Mouse (Mus musculus) hindbrain, postnatal 0 days (tissue): Measurements from ENCODE around the gene Ugt1a9. TPM values are rescaled to one million over a fixed set of nuclear protein-coding genes. Genes with fewer than 3 reads are reported as not detected.
"Not testable (repeated sequence)": the region's sequence is repeated elsewhere in the genome, so short reads cannot be mapped to it uniquely, and the experiment has no call there.

Experiments
- ATAC-seq: fragments of 200-750 bp; cut with Nextera tagmentation; 2 replicates; pipeline ENCODE4 v1.8.0; 2017; ENCODE audit warnings: mild to moderate bottlenecking, moderate TSS enrichment, moderate library complexity
- DNase-seq: peaks from one replicate; pipeline ENCODE4 v3.0.0-alpha.2; 2015; ENCODE audit warnings: low spot score
- H3K27ac ChIP-seq: fragments of 300-500 bp; sonication (generic); 2 replicates; pipeline ENCODE4 v1.5.1; 2014; ENCODE audit warnings: mild to moderate bottlenecking
- H3K27me3 ChIP-seq: fragments of 300-500 bp; sonication (generic); 2 replicates; pipeline ENCODE4 v1.6.1; 2014; ENCODE audit warnings: low read length, mixed read lengths; ENCODE audit not compliant: insufficient read depth
- H3K36me3 ChIP-seq: fragments of 300-500 bp; sonication (generic); 2 replicates; pipeline ENCODE4 v1.6.1; 2014; ENCODE audit warnings: low read length, mixed read lengths; ENCODE audit not compliant: insufficient read depth
- H3K4me1 ChIP-seq: fragments of 300-500 bp; sonication (generic); 2 replicates; pipeline ENCODE4 v1.6.1; 2014; ENCODE audit warnings: antibody characterized with exemption, low read length, mixed read lengths; ENCODE audit not compliant: insufficient read depth
- H3K4me2 ChIP-seq: fragments of 300-500 bp; sonication (generic); 2 replicates; pipeline ENCODE4 v1.6.1; 2014; ENCODE audit warnings: low read depth, mild to moderate bottlenecking, low read length, moderate library complexity, mixed read lengths
- H3K4me3 ChIP-seq: fragments of 300-500 bp; sonication (generic); 2 replicates; pipeline ENCODE4 v1.5.1; 2014; ENCODE audit warnings: low read length
- H3K9ac ChIP-seq: fragments of 300-500 bp; sonication (generic); replicated peaks from 2 replicates; pipeline ENCODE4 v1.6.1; 2014; ENCODE audit warnings: mild to moderate bottlenecking, low read length, moderate library complexity, mixed read lengths
- H3K9me3 ChIP-seq: fragments of 300-500 bp; sonication (generic); 2 replicates; pipeline ENCODE4 v1.6.1; 2016; ENCODE audit warnings: low read length, mixed read lengths
- CTCF ChIP-seq: IDR thresholded peaks from 2 replicates; pipeline ENCODE4 v1.5.1; 2016; ENCODE audit warnings: antibody characterized with exemption, control low read depth, low read depth
- WGBS: fragments of 180-500 bp; shearing (Covaris S2); extraction: QIAGEN DNeasy Blood & Tissue Kit; methylation state at CpG from one replicate; pipeline ENCODE4 v1.1.7; 2014; 5-methylcytosine and 5-hydroxymethylcytosine counted together
- polyA plus RNA-seq: library from polyadenylated mRNA; unstranded; fragments of >200 nt; fragmentation: Nextera tagmentation; extraction: Ambion mirVana; gene quantifications from 2 replicates; pipeline ENCODE4 v1.2.1, GENCODE M21; 2015
- total RNA-seq: library from RNA; depleted of rRNA; stranded (reverse); fragments of >200 nt; gene quantifications from 2 replicates; pipeline ENCODE4 v1.2.3, GENCODE M21; 2014

Gene Ugt1a9
- total and polyA plus RNA-seq, 2 experiments from 2014 or later, result not detected

GRCm38 (mm10) chr1:88224029-88224776 lies 153.6 kb downstream of the Ugt1a9 start:
- no peak for DNase-seq
- Histone ChIP-seq H3K9me3 (peaks cover 44% of the 10 kb centered on the region), H3K27ac (no peak overlapping the region), H3K4me2 (no peak overlapping the region), H3K4me3 (no peak overlapping the region), H3K9ac (no peak overlapping the region), H3K36me3 (no peaks in the 10 kb centered on the region), H3K4me1 (no peaks in the 10 kb centered on the region), H3K27me3 (no peaks in the 10 kb centered on the region)
- TF ChIP-seq CTCF, result no peak
- ATAC-seq, result no peak
- 65% methylated on average over 2 of the region's 2 CpGs for WGBS

DNA sequence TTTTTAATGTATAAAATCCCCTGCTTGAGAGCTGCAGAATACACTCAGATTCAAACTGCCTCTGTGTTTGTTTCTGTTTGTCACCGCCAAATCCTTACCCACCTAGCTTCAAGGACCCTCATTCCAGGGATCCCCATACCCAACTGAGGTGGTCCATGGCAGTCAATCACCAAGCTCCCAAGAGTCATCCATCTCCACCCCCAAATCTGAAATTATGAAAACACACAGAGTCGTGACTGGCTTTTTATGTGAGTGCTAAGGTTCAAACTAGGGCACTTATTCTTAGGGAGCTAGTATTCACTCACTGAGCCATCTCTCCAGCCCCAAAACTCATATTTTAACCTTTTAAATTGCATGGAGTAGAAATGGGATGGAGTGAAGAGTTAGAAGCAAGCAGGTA lies 154.7 kb downstream of the Ugt1a9 start:
- not testable (repeated sequence) for H3K4me1 ChIP-seq, DNase-seq, ATAC-seq, H3K4me3 ChIP-seq, H3K4me2 ChIP-seq, H3K9ac ChIP-seq, H3K36me3 ChIP-seq, H3K27me3 ChIP-seq, H3K27ac ChIP-seq
- H3K9me3 ChIP-seq, result peaks cover 55% of the 10 kb centered on the region
- 42% methylated on average over 2 of the region's 2 CpGs for WGBS

- H3K9me3 ChIP-seq, result peaks cover 59% of the 10 kb centered on the region
- DNase-seq (no peak), ATAC-seq (no peak)
- H3K4me1 ChIP-seq, result no peaks in the 10 kb centered on the region
- no peak for TF ChIP-seq CTCF
- H3K36me3 ChIP-seq, result no peaks in the 10 kb centered on the region
- no peak overlapping the region for H3K27ac ChIP-seq
- H3K9ac ChIP-seq, result no peak overlapping the region
- H3K4me3 ChIP-seq, result no peak overlapping the region
- no peak overlapping the region for H3K4me2 ChIP-seq
- no peaks in the 10 kb centered on the region for H3K27me3 ChIP-seq
Measured at GRCm38 (mm10) chr1:88225741-88226140, 155.1 kb downstream of the Ugt1a9 start.

GRCm38 (mm10) chr1:88226670-88227379 lies 156.2 kb downstream of the Ugt1a9 start, which contains the start of gene Mroh2a:
Mroh2a (plus strand) TSS chr1:88226986.
- DNase-seq (no peak), ATAC-seq (no peak)
- no peaks in the 10 kb centered on the region for H3K4me1 ChIP-seq
- peaks cover 70% of the 10 kb centered on the region for H3K9me3 ChIP-seq
- H3K27me3 ChIP-seq, result no peaks in the 10 kb centered on the region
- 55% methylated on average over 5 of the region's 5 CpGs for WGBS
- no peak within 1 kb of the TSS for H3K4me2 ChIP-seq
- no peak for TF ChIP-seq CTCF
- no peak within 1 kb of the TSS for H3K9ac ChIP-seq
- H3K4me3 ChIP-seq, result no peak within 1 kb of the TSS
- H3K36me3 ChIP-seq, result no peaks in the 10 kb centered on the region
- no peak within 1 kb of the TSS for H3K27ac ChIP-seq

DNA sequence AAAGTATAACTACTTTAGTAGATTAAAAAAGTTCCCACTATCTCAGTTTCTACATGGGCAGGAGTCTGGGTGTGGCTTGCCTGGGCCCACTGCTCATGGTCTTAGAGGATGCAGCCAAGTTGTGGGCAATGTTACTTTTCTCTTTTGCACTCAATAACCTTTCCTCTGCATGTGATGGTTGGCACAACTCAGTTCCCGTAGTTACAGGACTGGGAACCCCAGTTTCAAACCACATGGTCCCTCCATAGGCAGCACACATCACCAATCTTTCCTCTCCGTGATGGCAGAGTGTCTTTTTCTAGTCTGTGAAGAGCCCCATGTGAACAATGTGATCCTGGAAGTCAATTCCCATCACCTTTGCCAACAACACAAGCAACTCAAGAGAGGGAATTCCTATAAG lies 156.9 kb downstream of the Ugt1a9 start:
- no peak for ATAC-seq
- no peaks in the 10 kb centered on the region for H3K36me3 ChIP-seq
- peaks cover 72% of the 10 kb centered on the region for H3K9me3 ChIP-seq
- no peak overlapping the region for H3K27ac ChIP-seq
- no peak for DNase-seq
- TF ChIP-seq CTCF, result no peak
- no peak overlapping the region for H3K9ac ChIP-seq
- no peak overlapping the region for H3K4me3 ChIP-seq
- no peaks in the 10 kb centered on the region for H3K4me1 ChIP-seq
- 56% methylated on average over 2 of the region's 2 CpGs for WGBS
- H3K4me2 ChIP-seq, result no peak overlapping the region
- no peaks in the 10 kb centered on the region for H3K27me3 ChIP-seq

- no peak for TF ChIP-seq CTCF
- Histone ChIP-seq H3K9ac (no peak overlapping the region), H3K36me3 (no peaks in the 10 kb centered on the region), H3K4me1 (no peaks in the 10 kb centered on the region), H3K4me2 (no peak overlapping the region), H3K9me3 (peaks cover 78% of the 10 kb centered on the region), H3K4me3 (no peak overlapping the region), H3K27me3 (no peaks in the 10 kb centered on the region), H3K27ac (no peak overlapping the region)
- DNase-seq (no peak), ATAC-seq (no peak)
- 68% methylated on average over 7 of the region's 7 CpGs for WGBS
Measured at GRCm38 (mm10) chr1:88228121-88228520, 157.5 kb downstream of the Ugt1a9 start.

- WGBS, result 79% methylated on average over 3 of the region's 3 CpGs
- Histone ChIP-seq H3K4me1 (no peaks in the 10 kb centered on the region), H3K36me3 (no peaks in the 10 kb centered on the region)
Measured at GRCm38 (mm10) chr1:88229566-88229965, 159.0 kb downstream of the Ugt1a9 start.

More at GRCm38 (mm10) chr1:88229566-88229965, 159.0 kb downstream of the Ugt1a9 start:
- no peaks in the 10 kb centered on the region for H3K27me3 ChIP-seq
- no peak overlapping the region for H3K4me3 ChIP-seq
- DNase-seq (no peak), ATAC-seq (no peak)
- no peak overlapping the region for H3K4me2 ChIP-seq
- H3K9me3 ChIP-seq, result peaks cover 93% of the 10 kb centered on the region
- H3K9ac ChIP-seq, result no peak overlapping the region
- no peak for TF ChIP-seq CTCF
- H3K27ac ChIP-seq, result no peak overlapping the region
